Mouse (Mus musculus) layer of hippocampus, postnatal 36 days (tissue): ENCODE measurements around the gene Fam160a1. TPM values are rescaled to one million over a fixed set of nuclear protein-coding genes. Genes with fewer than 3 reads are reported as not detected.

Source experiments
- DNase-seq, 2 experiments: peaks; one replicate each; pipeline ENCODE4 v3.0.0; 2022
- total RNA-seq, 2 experiments: library from RNA; stranded (reverse); gene quantifications; 2 replicates each; pipeline ENCODE4 v1.2.3; 2021

The Fam160a1 gene
- total RNA-seq, 2 experiments from 2014 or later: 11.1 to 15.5 TPM

GRCm38 (mm10) chr3:85677952-85678351, 139.1 kb downstream of the Fam160a1 start:
- no peak for DNase-seq

- DNase-seq: no peak
These were observed 140.0 kb downstream of the Fam160a1 start for GRCm38 (mm10) chr3:85677133-85677532.

GRCm38 (mm10) chr3:85669844-85670243, 147.2 kb downstream of the Fam160a1 start:
- no peak for DNase-seq

- DNase-seq: no peak
These were observed 149.4 kb downstream of the Fam160a1 start for GRCm38 (mm10) chr3:85667683-85668082.

GRCm38 (mm10) chr3:85666736-85667135, 150.4 kb downstream of the Fam160a1 start:
- DNase-seq: no peak

- no peak for DNase-seq
These were observed 150.9 kb downstream of the Fam160a1 start for GRCm38 (mm10) chr3:85666166-85666565.

GRCm38 (mm10) chr3:85664591-85665171, 152.4 kb downstream of the Fam160a1 start:
- DNase-seq: peak; percentile 62 to 70

- no peak for DNase-seq
These were observed 153.3 kb downstream of the Fam160a1 start for GRCm38 (mm10) chr3:85663826-85664225.

GRCm38 (mm10) chr3:85661926-85662813, 154.9 kb downstream of the Fam160a1 start:
- DNase-seq: no peak

- DNase-seq: no peak
These were observed 157.4 kb downstream of the Fam160a1 start for GRCm38 (mm10) chr3:85659681-85660080.

- no peak for DNase-seq
These were observed 161.6 kb downstream of the Fam160a1 start for GRCm38 (mm10) chr3:85655538-85655937.

- DNase-seq: no peak
These were observed 164.1 kb downstream of the Fam160a1 start for GRCm38 (mm10) chr3:85652727-85653665.

GRCm38 (mm10) chr3:85649176-85649575, 167.9 kb downstream of the Fam160a1 start:
- DNase-seq: no peak

- no peak for DNase-seq
These were observed 171.5 kb downstream of the Fam160a1 start for GRCm38 (mm10) chr3:85645517-85646004.

- no peak for DNase-seq
These were observed 172.3 kb downstream of the Fam160a1 start for GRCm38 (mm10) chr3:85644814-85645213.

- no peak for DNase-seq
These were observed 175.3 kb downstream of the Fam160a1 start for GRCm38 (mm10) chr3:85641751-85642150.

GRCm38 (mm10) chr3:85636716-85637447, 180.2 kb downstream of the Fam160a1 start:
- DNase-seq: no peak

GRCm38 (mm10) chr3:85635591-85635990, 181.5 kb downstream of the Fam160a1 start:
- no peak for DNase-seq

- no peak for DNase-seq
These were observed 182.0 kb downstream of the Fam160a1 start for GRCm38 (mm10) chr3:85635126-85635419.

- DNase-seq: no peak
These were observed 182.5 kb downstream of the Fam160a1 start for GRCm38 (mm10) chr3:85634389-85635125.

- DNase-seq: no peak
These were observed 183.4 kb downstream of the Fam160a1 start for GRCm38 (mm10) chr3:85633733-85634132.
